Comparison of ENCODE assay signal across 13 mouse cellular contexts in the genomic region with DNA sequence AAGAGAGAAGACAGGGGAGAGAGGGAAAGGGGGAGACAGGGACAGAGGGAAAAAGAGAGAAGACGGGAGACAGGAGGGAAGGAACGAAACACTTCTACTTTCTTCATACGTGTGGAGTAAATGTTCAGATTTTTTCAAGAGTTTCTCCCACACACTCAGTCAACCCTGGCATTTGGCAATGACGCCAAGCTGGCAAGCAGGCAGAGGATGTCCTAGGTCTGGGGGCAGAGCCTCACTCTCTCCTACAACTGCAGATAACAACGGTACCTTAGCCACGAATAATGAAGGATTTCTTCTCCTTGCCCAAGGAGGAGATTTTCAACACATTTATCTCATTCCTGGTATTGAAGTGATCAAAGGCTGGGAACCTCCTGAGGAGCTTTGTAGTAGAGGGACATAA. TPM values are rescaled to one million over a fixed set of nuclear protein-coding genes. Genes with fewer than 3 reads are reported as not detected.
DNase-seq lines count a peak whose midpoint lies in the region; ATAC-seq and TF ChIP-seq lines count a peak whose summit lies in the region.
"Had no signal": no experiment of that assay in that cellular context is flagged by ENCODE, and none has a peak within 500 bp of the region (broad histone marks: within the 10 kb centered on the region; RNA-seq: fewer than 3 reads in every experiment).

No protein-coding gene starts in this region.

- TF ChIP-seq CTCF in small intestine, adult 2 months (IDR thresholded peaks at IDR 0.05; ENCODE audit: extremely low read depth, insufficient read length, insufficient replicate concordance, low read depth, low read length), result no peak
- no peak for TF ChIP-seq CTCF in gastrocnemius, adult 2 months (IDR thresholded peaks at IDR 0.05)

- no peak overlapping the region for H3K4me3 ChIP-seq in heart, embryonic 13.5 days
- no peak overlapping the region for H3K4me3 ChIP-seq in small intestine, adult 2 months (ENCODE audit: low read depth, low read length)
- H3K4me3 ChIP-seq in gastrocnemius, adult 2 months, result no peak overlapping the region
- H3K4me3 ChIP-seq: embryonic facial prominence, embryonic 13.5 days; forebrain, embryonic 12.5 days; neural tube, embryonic 15.5 days had no signal

- 34% methylated on average over 6 of the region's 6 CpGs for WGBS in heart, embryonic 13.5 days
- WGBS in small intestine, adult 2 months, result 35% methylated on average over 6 of the region's 6 CpGs

- H3K4me1 ChIP-seq in heart, embryonic 13.5 days, result peaks cover 81% of the 10 kb centered on the region
- peaks cover 39% of the 10 kb centered on the region for H3K4me1 ChIP-seq in small intestine, adult 2 months (ENCODE audit: control insufficient read depth, insufficient read depth, insufficient read length, low read length)

- H3K4me2 ChIP-seq in heart, embryonic 13.5 days, result 0 out of 2 replicates have a peak overlapping the region, but pooled peaks have one; percentile 13

- H3K27ac ChIP-seq in heart, embryonic 13.5 days (replicated peaks), result no peak overlapping the region
- 0 out of 2 replicates have a peak overlapping the region, but pooled peaks have one; percentile 21 for H3K27ac ChIP-seq in small intestine, adult 2 months (ENCODE audit: insufficient read depth, low read depth, low read length)
- no peak overlapping the region for H3K27ac ChIP-seq in gastrocnemius, adult 2 months
- H3K27ac ChIP-seq: embryonic facial prominence, embryonic 13.5 days; forebrain, embryonic 12.5 days; liver, embryonic 14.5 days; neural tube, embryonic 15.5 days had no signal

- peak overlapping the region; percentile 33; the same call in 1 of the 2 replicates for H3K9ac ChIP-seq in heart, embryonic 13.5 days
- H3K9ac ChIP-seq: embryonic facial prominence, embryonic 13.5 days; forebrain, embryonic 12.5 days; liver, embryonic 14.5 days; neural tube, embryonic 15.5 days had no signal

- intact Hi-C loops in gastrocnemius, adult 2 months (cut with DNase I), result no loop called here

- no peaks in the 10 kb centered on the region for H3K9me3 ChIP-seq in heart, embryonic 13.5 days
- H3K9me3 ChIP-seq: embryonic facial prominence, embryonic 13.5 days; forebrain, embryonic 12.5 days; neural tube, embryonic 15.5 days had no signal

- no peaks in the 10 kb centered on the region for H3K27me3 ChIP-seq in heart, embryonic 13.5 days (replicated peaks)
- no peaks in the 10 kb centered on the region for H3K27me3 ChIP-seq in small intestine, adult 2 months (ENCODE audit: control insufficient read depth, insufficient read depth, low read length)
- H3K27me3 ChIP-seq: embryonic facial prominence, embryonic 13.5 days; neural tube, embryonic 15.5 days had no signal

- no peak for ATAC-seq in heart, embryonic 13.5 days (ENCODE audit: extremely low read depth, insufficient number of reproducible peaks, low FRiP score, low TSS enrichment)

- no peaks in the 10 kb centered on the region for H3K36me3 ChIP-seq in heart, embryonic 13.5 days
- no peaks in the 10 kb centered on the region for H3K36me3 ChIP-seq in small intestine, adult 2 months (ENCODE audit: control insufficient read depth, insufficient read depth, low read length)
- H3K36me3 ChIP-seq: embryonic facial prominence, embryonic 13.5 days; forebrain, embryonic 12.5 days; neural tube, embryonic 15.5 days had no signal

- DNase-seq in heart, adult 9 months (ENCODE audit: low spot score in 2 of 2), result no peak
- peak; percentile 44 for DNase-seq in ovary, adult 18-20 months (ENCODE audit: low spot score)
- no peak for DNase-seq in ovary, postnatal 14 days (ENCODE audit: low spot score)
- peak; percentile 42 for DNase-seq in adrenal gland, postnatal 25 days
- no peak for DNase-seq in gastrocnemius, adult 2 months
- DNase-seq: lung, postnatal 4 days; right cerebral cortex, postnatal 4 days had no signal

- TF ChIP-seq POLR2A in small intestine, adult 2 months (IDR thresholded peaks at IDR 0.05; ENCODE audit: low read depth, low read length), result no peak

RNA-seq across cellular contexts. Expression of a gene that starts 30.2 kb away (rescaled TPM):
- polyA plus RNA-seq in heart, embryonic 13.5 days (2015; fragmentation: Nextera tagmentation; extraction: Ambion mirVana), result 47.2 and 48.0 TPM in 2 replicates
- total RNA-seq in adrenal gland, postnatal 25 days (2021), result 23.9 and 28.3 TPM in 2 replicates
- 16.0 and 21.3 TPM in 2 replicates for polyA plus RNA-seq in small intestine, adult 2 months (2012; rRNA removed)
- 10 to 100 TPM; 15.6 to 20.1 TPM for total RNA-seq in gastrocnemius, adult 2 months (2021)

Comparison
In these comparisons a context has a peak if more than half of its experiments do, and no peak if none do; other contexts are left out.
1. DNase-seq: peak in ovary, adult 18-20 months (single experiment) and adrenal gland, postnatal 25 days (single experiment); none in heart, adult 9 months (0 of 2), ovary, postnatal 14 days (single experiment) and gastrocnemius, adult 2 months (single experiment).